Mouse (Mus musculus): Measurements from ENCODE around the gene Btbd7. TPM values are rescaled to one million over a fixed set of nuclear protein-coding genes. Genes with fewer than 3 reads are reported as not detected.

Btbd7 gene
- polyA plus RNA-seq, 1 experiment: 6.9 TPM

DNA sequence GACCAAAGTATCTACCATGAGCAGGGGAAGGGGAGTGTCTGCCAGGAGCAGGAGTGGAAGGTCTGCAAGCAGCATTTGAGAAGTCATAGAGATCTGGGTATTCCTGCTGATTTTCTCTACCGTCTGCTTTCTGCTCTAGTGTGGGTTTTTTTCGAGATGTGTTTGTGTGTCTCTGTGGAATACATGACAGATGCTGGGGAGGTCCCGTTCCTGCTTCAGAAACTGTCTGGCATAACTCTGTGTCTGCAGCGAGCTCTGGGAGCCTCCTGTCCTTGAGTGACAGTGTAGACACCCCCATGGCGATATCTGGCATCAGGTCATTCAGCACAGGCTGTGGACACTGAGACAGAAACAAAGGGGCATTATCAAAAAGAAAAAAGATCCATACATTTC, 92.7 kb downstream of the Btbd7 start:
- H3K4me2 ChIP-seq (ENCODE audit: low read depth): no peak overlapping the region
- peaks cover 29% of the 10 kb centered on the region for H3K36me3 ChIP-seq (ENCODE audit: control insufficient read depth, insufficient read depth)
- H3K4me3 ChIP-seq: no peak overlapping the region
- no peaks in the 10 kb centered on the region for H3K27me3 ChIP-seq (ENCODE audit: control insufficient read depth, insufficient read depth, insufficient read length)
- H3K79me2 ChIP-seq (ENCODE audit: control insufficient read depth, insufficient read depth): no peaks in the 10 kb centered on the region
- no peak overlapping the region for H3ac ChIP-seq (ENCODE audit: control insufficient read depth, insufficient read length)
- TF ChIP-seq CEBPB (IDR thresholded peaks at IDR 0.05; ENCODE audit: insufficient read depth, poor library complexity, severe bottlenecking): no peak
- TF ChIP-seq SRF (IDR thresholded peaks at IDR 0.05; ENCODE audit: control insufficient read depth, insufficient read length, low read depth): no peak
- TF ChIP-seq TCF3 (IDR thresholded peaks at IDR 0.05; ENCODE audit: insufficient read length, low read depth): no peak
- TF ChIP-seq REST (IDR thresholded peaks at IDR 0.05; ENCODE audit: insufficient read depth, insufficient read length): no peak
- no peak for TF ChIP-seq MAX (IDR thresholded peaks at IDR 0.05; ENCODE audit: low read depth)
- no peak for TF ChIP-seq POLR2AphosphoS2 (IDR thresholded peaks at IDR 0.05; ENCODE audit: insufficient read length, low read depth)
- no peak for TF ChIP-seq TCF12 (IDR thresholded peaks at IDR 0.05; ENCODE audit: insufficient read depth, poor library complexity, severe bottlenecking)
- no peak for TF ChIP-seq E2F4 (IDR thresholded peaks at IDR 0.05; ENCODE audit: insufficient read depth)
- no peak for TF ChIP-seq USF1 (IDR thresholded peaks at IDR 0.05; ENCODE audit: low read depth)
- no peak for TF ChIP-seq MYOG (IDR thresholded peaks at IDR 0.05; ENCODE audit: control insufficient read depth in 1 of 3, insufficient read depth in 1 of 3, insufficient read length in 2 of 3, low read depth in 2 of 3)
- no peak for TF ChIP-seq POLR2A (IDR thresholded peaks at IDR 0.05; ENCODE audit: insufficient read length, low read depth)
- no peak for TF ChIP-seq MYOD1 (IDR thresholded peaks at IDR 0.05; ENCODE audit: control insufficient read depth in 1 of 3, insufficient read length in 2 of 3, low read depth in 2 of 3)

GRCm38 (mm10) chr12:102784899-102785592, 93.2 kb downstream of the Btbd7 start:
- peaks cover 29% of the 10 kb centered on the region for H3K36me3 ChIP-seq (ENCODE audit: control insufficient read depth, insufficient read depth)
- TF ChIP-seq CEBPB (IDR thresholded peaks at IDR 0.05; ENCODE audit: insufficient read depth, poor library complexity, severe bottlenecking): no peak
- TF ChIP-seq TCF3 (IDR thresholded peaks at IDR 0.05; ENCODE audit: insufficient read length, low read depth): no peak
- no peak for TF ChIP-seq MYOG (IDR thresholded peaks at IDR 0.05; ENCODE audit: control insufficient read depth in 1 of 3, insufficient read depth in 1 of 3, insufficient read length in 2 of 3, low read depth in 2 of 3)
- TF ChIP-seq E2F4 (IDR thresholded peaks at IDR 0.05; ENCODE audit: insufficient read depth): no peak
- no peak for TF ChIP-seq REST (IDR thresholded peaks at IDR 0.05; ENCODE audit: insufficient read depth, insufficient read length)
- TF ChIP-seq MAX (IDR thresholded peaks at IDR 0.05; ENCODE audit: low read depth): no peak
- TF ChIP-seq POLR2A (IDR thresholded peaks at IDR 0.05; ENCODE audit: insufficient read length, low read depth): no peak
- TF ChIP-seq USF1 (IDR thresholded peaks at IDR 0.05; ENCODE audit: low read depth): no peak
- TF ChIP-seq TCF12 (IDR thresholded peaks at IDR 0.05; ENCODE audit: insufficient read depth, poor library complexity, severe bottlenecking): no peak
- no peak for TF ChIP-seq SRF (IDR thresholded peaks at IDR 0.05; ENCODE audit: control insufficient read depth, insufficient read length, low read depth)
- TF ChIP-seq POLR2AphosphoS2 (IDR thresholded peaks at IDR 0.05; ENCODE audit: insufficient read length, low read depth): no peak
- no peak for TF ChIP-seq MYOD1 (IDR thresholded peaks at IDR 0.05; ENCODE audit: control insufficient read depth in 1 of 3, insufficient read length in 2 of 3, low read depth in 2 of 3)
- H3K4me3 ChIP-seq: no peak overlapping the region
- H3ac ChIP-seq (ENCODE audit: control insufficient read depth, insufficient read length): no peak overlapping the region
- no peaks in the 10 kb centered on the region for H3K27me3 ChIP-seq (ENCODE audit: control insufficient read depth, insufficient read depth, insufficient read length)
- H3K79me2 ChIP-seq (ENCODE audit: control insufficient read depth, insufficient read depth): no peaks in the 10 kb centered on the region
- H3K4me2 ChIP-seq (ENCODE audit: low read depth): no peak overlapping the region

DNA sequence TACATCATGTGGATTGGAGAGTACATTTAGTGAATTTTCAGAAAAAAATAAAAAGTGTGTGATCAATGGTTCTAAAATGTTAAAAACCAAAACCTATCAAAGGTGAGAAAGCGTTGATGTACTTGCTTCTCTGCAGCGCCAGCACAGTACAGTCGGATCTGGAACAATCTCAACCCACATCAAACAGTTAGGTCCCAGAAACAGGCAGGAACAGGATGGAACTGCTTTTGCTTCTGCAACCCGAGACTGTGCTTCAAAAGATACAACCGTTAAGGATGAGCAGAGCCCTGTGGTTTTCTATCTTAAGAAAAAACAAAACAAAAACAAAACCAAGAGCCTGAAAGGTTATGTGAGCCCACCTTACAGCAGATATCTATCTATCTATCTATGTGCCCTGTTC, 95.4 kb downstream of the Btbd7 start:
- no peak overlapping the region for H3K4me3 ChIP-seq
- no peak overlapping the region for H3ac ChIP-seq (ENCODE audit: control insufficient read depth, insufficient read length)
- no peaks in the 10 kb centered on the region for H3K27me3 ChIP-seq (ENCODE audit: control insufficient read depth, insufficient read depth, insufficient read length)
- peaks cover 28% of the 10 kb centered on the region for H3K36me3 ChIP-seq (ENCODE audit: control insufficient read depth, insufficient read depth)
- no peak for TF ChIP-seq CEBPB (IDR thresholded peaks at IDR 0.05; ENCODE audit: insufficient read depth, poor library complexity, severe bottlenecking)
- no peak for TF ChIP-seq USF1 (IDR thresholded peaks at IDR 0.05; ENCODE audit: low read depth)
- no peak for TF ChIP-seq REST (IDR thresholded peaks at IDR 0.05; ENCODE audit: insufficient read depth, insufficient read length)
- TF ChIP-seq SRF (IDR thresholded peaks at IDR 0.05; ENCODE audit: control insufficient read depth, insufficient read length, low read depth): no peak
- no peak for TF ChIP-seq TCF3 (IDR thresholded peaks at IDR 0.05; ENCODE audit: insufficient read length, low read depth)
- no peak for TF ChIP-seq E2F4 (IDR thresholded peaks at IDR 0.05; ENCODE audit: insufficient read depth)
- TF ChIP-seq MYOD1 (IDR thresholded peaks at IDR 0.05; ENCODE audit: control insufficient read depth in 1 of 3, insufficient read length in 2 of 3, low read depth in 2 of 3): no peak
- no peak for TF ChIP-seq MYOG (IDR thresholded peaks at IDR 0.05; ENCODE audit: control insufficient read depth in 1 of 3, insufficient read depth in 1 of 3, insufficient read length in 2 of 3, low read depth in 2 of 3)
- TF ChIP-seq POLR2AphosphoS2 (IDR thresholded peaks at IDR 0.05; ENCODE audit: insufficient read length, low read depth): no peak
- TF ChIP-seq TCF12 (IDR thresholded peaks at IDR 0.05; ENCODE audit: insufficient read depth, poor library complexity, severe bottlenecking): no peak
- TF ChIP-seq MAX (IDR thresholded peaks at IDR 0.05; ENCODE audit: low read depth): no peak
- TF ChIP-seq POLR2A (IDR thresholded peaks at IDR 0.05; ENCODE audit: insufficient read length, low read depth): no peak
- H3K4me2 ChIP-seq (ENCODE audit: low read depth): no peak overlapping the region
- no peaks in the 10 kb centered on the region for H3K79me2 ChIP-seq (ENCODE audit: control insufficient read depth, insufficient read depth)

DNA sequence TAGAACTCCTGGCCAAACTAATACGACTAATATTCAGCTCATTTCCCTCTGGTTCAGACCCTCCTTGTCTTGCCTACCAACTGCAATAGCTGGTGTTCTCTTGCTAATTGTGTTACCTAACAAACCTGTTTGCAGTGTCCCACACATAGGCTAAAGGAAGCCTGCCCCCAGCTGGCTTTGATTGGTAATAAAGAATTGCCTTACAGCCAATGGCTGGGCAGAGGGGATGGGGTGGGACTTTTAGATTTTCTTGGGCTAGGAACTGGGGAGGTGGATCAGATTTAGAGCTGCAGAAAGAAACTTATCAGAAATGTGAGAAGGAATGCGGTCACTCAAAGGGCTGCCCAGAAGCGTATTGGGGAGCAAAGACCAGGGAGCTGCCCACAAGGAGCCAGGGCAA, 98.8 kb downstream of the Btbd7 start:
- TF ChIP-seq TCF3 (IDR thresholded peaks at IDR 0.05; ENCODE audit: insufficient read length, low read depth): no peak
- TF ChIP-seq REST (IDR thresholded peaks at IDR 0.05; ENCODE audit: insufficient read depth, insufficient read length): no peak
- no peak for TF ChIP-seq SRF (IDR thresholded peaks at IDR 0.05; ENCODE audit: control insufficient read depth, insufficient read length, low read depth)
- TF ChIP-seq CEBPB (IDR thresholded peaks at IDR 0.05; ENCODE audit: insufficient read depth, poor library complexity, severe bottlenecking): no peak
- TF ChIP-seq POLR2A (IDR thresholded peaks at IDR 0.05; ENCODE audit: insufficient read length, low read depth): no peak
- TF ChIP-seq POLR2AphosphoS2 (IDR thresholded peaks at IDR 0.05; ENCODE audit: insufficient read length, low read depth): no peak
- no peak for TF ChIP-seq TCF12 (IDR thresholded peaks at IDR 0.05; ENCODE audit: insufficient read depth, poor library complexity, severe bottlenecking)
- no peak for TF ChIP-seq USF1 (IDR thresholded peaks at IDR 0.05; ENCODE audit: low read depth)
- no peak for TF ChIP-seq MAX (IDR thresholded peaks at IDR 0.05; ENCODE audit: low read depth)
- no peak for TF ChIP-seq MYOD1 (IDR thresholded peaks at IDR 0.05; ENCODE audit: control insufficient read depth in 1 of 3, insufficient read length in 2 of 3, low read depth in 2 of 3)
- TF ChIP-seq MYOG (IDR thresholded peaks at IDR 0.05; ENCODE audit: control insufficient read depth in 1 of 3, insufficient read depth in 1 of 3, insufficient read length in 2 of 3, low read depth in 2 of 3): no peak
- peaks cover 10% of the 10 kb centered on the region for H3K36me3 ChIP-seq (ENCODE audit: control insufficient read depth, insufficient read depth)

More for the DNA sequence above, 98.8 kb downstream of the Btbd7 start:
- Histone ChIP-seq H3K4me3 (no peak overlapping the region), H3K4me2 (ENCODE audit: low read depth) (no peak overlapping the region), H3K27me3 (ENCODE audit: control insufficient read depth, insufficient read depth, insufficient read length) (no peaks in the 10 kb centered on the region), H3ac (ENCODE audit: control insufficient read depth, insufficient read length) (no peak overlapping the region), H3K79me2 (ENCODE audit: control insufficient read depth, insufficient read depth) (no peaks in the 10 kb centered on the region)
